Mouse (Mus musculus) stomach, embryonic 16.5 days (tissue): Measurements from ENCODE around the gene Ddx41. TPM values are rescaled to one million over a fixed set of nuclear protein-coding genes. Genes with fewer than 3 reads are reported as not detected.

ENCODE experiments used
- ATAC-seq: fragments of 200-750 bp; cut with Nextera tagmentation; 2 replicates; pipeline ENCODE4 v1.8.0; 2017; ENCODE audit warnings: moderate number of reproducible peaks, moderate TSS enrichment; ENCODE audit not compliant: insufficient read depth, low FRiP score
- H3K27ac ChIP-seq: fragments of 300-500 bp; sonication (generic); 2 replicates; pipeline ENCODE4 v1.5.1; 2014; ENCODE audit warnings: low read length
- H3K27me3 ChIP-seq: fragments of 300-500 bp; sonication (generic); 2 replicates; pipeline ENCODE4 v1.6.1; 2014; ENCODE audit warnings: low read length, control low read depth, mixed read lengths; ENCODE audit not compliant: control insufficient read depth, insufficient read depth
- H3K36me3 ChIP-seq: fragments of 300-500 bp; sonication (generic); 2 replicates; pipeline ENCODE4 v1.6.1; 2014; ENCODE audit warnings: low read length; ENCODE audit not compliant: control insufficient read depth, insufficient read depth
- H3K4me1 ChIP-seq: fragments of 300-500 bp; sonication (generic); 2 replicates; pipeline ENCODE4 v1.6.1; 2014; ENCODE audit warnings: low read length, control low read depth, mixed read lengths; ENCODE audit not compliant: control insufficient read depth, insufficient read depth
- H3K4me2 ChIP-seq: fragments of 300-500 bp; sonication (generic); 2 replicates; pipeline ENCODE4 v1.6.1; 2014; ENCODE audit warnings: low read depth, low read length, mixed read lengths
- H3K4me3 ChIP-seq: fragments of 300-500 bp; sonication (generic); replicated peaks from 2 replicates; pipeline ENCODE4 v1.5.1; 2014; ENCODE audit warnings: mild to moderate bottlenecking, low read length
- H3K9ac ChIP-seq: fragments of 300-500 bp; sonication (generic); 2 replicates; pipeline ENCODE4 v1.6.1; 2014; ENCODE audit warnings: low read length
- H3K9me3 ChIP-seq: fragments of 300-500 bp; sonication (generic); replicated peaks from 2 replicates; pipeline ENCODE4 v1.6.1; 2016; ENCODE audit warnings: low read length, control low read depth; ENCODE audit not compliant: control insufficient read depth
- WGBS: fragments of 180-500 bp; shearing (Covaris S2); extraction: QIAGEN DNeasy Blood & Tissue Kit; methylation state at CpG from one replicate; pipeline ENCODE4 v1.1.7; 2014; 5-methylcytosine and 5-hydroxymethylcytosine counted together
- polyA plus RNA-seq: library from polyadenylated mRNA; unstranded; fragments of >200 nt; fragmentation: Nextera tagmentation; extraction: Ambion mirVana; gene quantifications from 2 replicates; pipeline ENCODE4 v1.2.1, GENCODE M21; 2015

Gene Ddx41
- polyA plus RNA-seq, 1 experiment from 2014 or later: 52.5 TPM

DNA sequence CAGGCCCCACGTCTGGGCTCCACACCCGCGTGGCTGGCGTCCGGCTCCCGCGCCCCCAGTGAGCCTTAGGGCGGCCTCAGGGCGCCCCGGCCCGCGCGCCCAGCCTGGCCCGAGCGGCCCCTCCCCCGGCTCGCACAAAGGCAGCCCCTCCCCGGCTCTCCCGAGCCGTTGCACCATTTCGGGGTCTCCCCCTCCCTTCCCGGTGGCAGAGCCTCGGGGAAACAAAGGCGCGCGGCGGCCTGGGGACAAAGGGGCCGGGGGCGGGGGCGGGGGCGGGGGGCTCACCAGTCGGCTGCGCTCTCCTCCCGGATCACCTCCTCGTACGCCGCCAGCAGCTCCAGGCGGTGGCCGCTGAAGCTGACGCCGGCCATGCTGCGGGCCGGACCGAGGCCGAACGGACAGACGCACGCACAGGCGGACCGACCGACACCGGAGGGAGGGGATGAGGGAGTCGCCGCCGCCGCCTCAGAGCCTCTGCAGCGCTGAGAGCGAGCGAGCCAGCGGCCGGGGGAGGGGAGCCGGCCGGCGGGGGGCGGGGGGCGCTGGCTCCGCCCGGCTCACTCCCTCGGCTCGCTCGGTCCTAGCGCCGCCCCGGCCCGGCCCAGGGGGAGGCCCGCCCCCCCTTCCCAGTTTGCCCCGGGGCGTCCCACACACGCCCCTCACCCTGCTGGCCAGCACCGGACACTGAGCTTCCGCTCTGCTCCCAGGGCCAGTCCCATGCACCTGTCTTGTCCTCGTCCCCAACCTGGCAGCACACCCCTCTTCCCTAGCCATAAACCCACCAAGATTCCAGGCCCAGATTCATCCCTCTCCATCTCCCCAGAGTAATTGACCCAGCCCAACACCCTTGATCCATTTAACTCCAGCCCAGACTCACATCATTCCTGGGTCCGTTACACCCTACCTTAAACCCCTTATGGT is 48.6 kb downstream of the Ddx41 start, which contains the start of gene Dbn1:
Gene Dbn1 (minus strand): TSS at position 534 of the 921 bp plus-strand sequence.
- Histone ChIP-seq H3K4me1 (peaks cover 39% of the 10 kb centered on the region), H3K27ac (peak within 1 kb of the TSS; percentile 85), H3K9ac (peak within 1 kb of the TSS; percentile 95), H3K27me3 (no peaks in the 10 kb centered on the region), H3K4me3 (peak within 1 kb of the TSS; percentile 89), H3K36me3 (no peaks in the 10 kb centered on the region), H3K9me3 (no peaks in the 10 kb centered on the region), H3K4me2 (peak within 1 kb of the TSS; percentile 81)
- WGBS: 1% methylated on average over 70 of the region's 83 CpGs
- ATAC-seq: peak; percentile 85

DNA sequence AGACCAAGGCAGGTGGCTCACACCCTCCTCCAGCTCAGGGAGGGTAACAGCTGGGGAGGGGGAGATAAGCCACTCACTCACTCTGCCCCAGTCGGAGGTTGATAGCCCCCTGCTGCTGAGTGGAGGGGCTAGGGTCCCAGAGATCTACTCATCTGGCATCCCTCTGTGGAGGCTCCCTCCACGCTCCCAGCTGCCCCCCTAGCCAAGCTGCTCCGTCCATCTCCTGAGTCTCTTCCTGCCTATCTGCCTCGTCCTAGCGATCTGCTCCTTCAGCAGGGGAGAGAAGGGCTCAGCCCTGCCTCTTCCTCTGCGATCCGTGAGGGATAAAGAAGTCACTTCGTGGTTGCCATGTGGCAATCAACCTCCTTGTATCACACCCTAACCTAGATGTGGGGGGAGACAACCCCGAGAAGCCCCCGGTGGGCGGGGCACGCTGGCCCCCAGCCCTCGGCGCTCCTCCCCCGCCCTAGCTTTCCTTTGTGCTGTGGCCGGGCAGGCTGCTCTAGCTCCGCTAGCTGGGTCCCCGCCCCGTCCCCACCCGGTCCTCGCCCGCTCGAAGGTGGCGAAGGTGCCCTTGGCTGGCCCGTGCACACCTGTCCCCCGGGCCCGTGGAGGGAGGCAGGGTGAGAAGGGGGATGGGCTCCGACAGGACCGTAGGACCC is 49.4 kb downstream of the Ddx41 start:
- peak; percentile 51 for ATAC-seq
- H3K4me3 ChIP-seq: peak overlapping the region; percentile 89
- no peaks in the 10 kb centered on the region for H3K36me3 ChIP-seq
- H3K9me3 ChIP-seq: no peaks in the 10 kb centered on the region
- H3K4me2 ChIP-seq: peak overlapping the region; percentile 81
- H3K27ac ChIP-seq: peak overlapping the region; percentile 85
- H3K4me1 ChIP-seq: peaks cover 46% of the 10 kb centered on the region
- 0% methylated on average over 29 of the region's 29 CpGs for WGBS
- peak overlapping the region; percentile 95 for H3K9ac ChIP-seq
- no peaks in the 10 kb centered on the region for H3K27me3 ChIP-seq

DNA sequence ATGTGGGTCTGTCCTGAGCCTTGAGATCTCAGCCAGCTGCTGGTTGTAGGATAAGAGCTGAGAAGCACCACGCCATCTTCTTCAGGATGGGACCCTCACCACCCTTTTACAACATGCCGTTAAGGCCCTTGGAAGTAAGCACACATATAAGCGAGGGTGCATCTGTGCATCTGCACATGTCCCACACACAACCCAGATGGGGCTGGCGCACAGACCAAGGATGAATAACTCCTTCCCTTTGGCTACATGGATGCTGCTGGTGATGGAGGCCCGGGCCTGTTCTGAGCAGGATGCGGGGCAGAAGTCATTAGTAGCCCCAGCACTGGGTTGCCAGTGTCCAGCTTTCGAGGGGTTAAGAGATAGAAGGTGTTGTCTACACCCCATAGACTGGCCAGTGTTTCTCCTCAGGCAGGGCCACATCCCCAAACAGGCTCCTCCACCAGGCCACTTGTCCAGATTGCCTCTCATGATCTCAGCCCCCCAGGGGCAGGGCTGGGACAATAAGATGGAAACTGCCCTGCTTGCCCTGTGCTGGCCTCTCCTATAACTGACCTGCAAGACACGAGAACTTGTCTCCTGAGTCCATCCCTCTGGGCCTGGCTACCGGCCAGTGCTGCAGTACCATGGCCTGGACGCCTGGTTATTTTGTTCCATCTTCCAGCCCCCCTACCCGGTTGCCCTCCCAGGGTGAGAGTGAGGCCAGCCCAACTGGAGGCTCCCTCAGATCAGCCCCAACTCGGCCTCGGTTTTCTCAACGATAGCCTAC is 50.2 kb downstream of the Ddx41 start:
- 35% methylated on average over 14 of the region's 14 CpGs for WGBS
- peaks cover 5% of the 10 kb centered on the region; the same call in 1 of the 2 replicates for H3K36me3 ChIP-seq
- peak overlapping the region; percentile 89 for H3K4me3 ChIP-seq
- peaks cover 46% of the 10 kb centered on the region for H3K4me1 ChIP-seq
- H3K27ac ChIP-seq: no peak overlapping the region
- ATAC-seq: no peak
- peak overlapping the region; percentile 81 for H3K4me2 ChIP-seq
- H3K9ac ChIP-seq: peak overlapping the region; percentile 95
- H3K27me3 ChIP-seq: no peaks in the 10 kb centered on the region
- no peaks in the 10 kb centered on the region for H3K9me3 ChIP-seq

DNA sequence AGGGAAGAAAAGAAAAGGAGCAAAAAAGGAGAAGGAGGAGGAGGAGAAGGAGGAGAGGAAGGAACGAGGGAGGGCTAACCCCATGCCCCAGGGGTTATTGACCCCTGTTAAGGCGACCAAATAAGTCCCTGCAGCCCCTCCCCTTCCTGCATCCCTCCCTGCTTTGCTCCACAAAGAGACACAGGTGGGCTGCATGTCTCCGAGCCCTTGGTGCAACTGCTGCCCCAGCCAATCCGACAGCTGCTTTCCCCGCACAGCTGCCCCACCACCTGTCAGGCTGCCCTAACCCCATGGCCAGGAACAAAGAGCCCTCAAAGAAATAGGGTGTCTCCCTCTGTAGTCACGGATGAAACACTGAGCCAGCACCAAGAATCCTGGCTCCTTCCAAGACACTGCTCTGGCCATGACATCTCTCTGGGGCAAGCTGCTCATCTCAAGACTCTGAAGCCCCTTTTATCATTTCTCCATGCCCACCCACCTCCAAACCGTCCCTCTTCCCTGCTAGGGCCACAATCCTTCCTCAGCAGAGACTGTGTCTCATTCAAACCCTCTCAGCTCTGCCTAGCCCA is 51.9 kb downstream of the Ddx41 start:
- Histone ChIP-seq H3K27ac (no peak overlapping the region), H3K4me2 (no peak overlapping the region), H3K4me3 (no peak overlapping the region), H3K4me1 (peaks cover 46% of the 10 kb centered on the region), H3K9me3 (no peaks in the 10 kb centered on the region), H3K27me3 (no peaks in the 10 kb centered on the region), H3K36me3 (peaks cover 14% of the 10 kb centered on the region), H3K9ac (peak overlapping the region; percentile 3; the same call in 1 of the 2 replicates)
- 38% methylated on average over 6 of the region's 7 CpGs for WGBS
- ATAC-seq: no peak

DNA sequence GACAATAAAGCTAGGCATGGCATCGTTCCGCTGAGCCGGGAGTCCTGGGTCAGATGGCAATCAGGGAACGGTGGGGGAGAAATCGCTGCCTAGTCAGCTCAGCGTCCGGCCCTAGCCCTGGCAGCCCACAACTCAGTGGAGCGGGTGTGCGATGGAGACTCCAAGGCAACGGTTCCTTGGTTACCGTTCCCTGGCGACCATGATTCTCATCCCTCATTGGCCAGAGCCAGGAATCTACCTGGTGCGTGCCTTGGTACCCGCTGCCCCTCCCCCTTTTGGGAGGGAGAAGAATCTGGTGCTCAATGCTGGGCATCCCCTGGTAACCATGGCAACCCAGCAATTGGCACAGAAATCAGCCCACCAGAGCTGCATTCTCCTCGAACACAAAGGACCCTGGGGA is 52.9 kb downstream of the Ddx41 start:
- Histone ChIP-seq H3K4me2 (peak overlapping the region; percentile 29; the same call in 1 of the 2 replicates), H3K4me3 (no peak overlapping the region), H3K4me1 (peaks cover 46% of the 10 kb centered on the region), H3K9me3 (no peaks in the 10 kb centered on the region), H3K27ac (peak overlapping the region; percentile 54), H3K36me3 (peaks cover 14% of the 10 kb centered on the region), H3K9ac (peak overlapping the region; percentile 52; the same call in 1 of the 2 replicates), H3K27me3 (no peaks in the 10 kb centered on the region)
- 52% methylated on average over 15 of the region's 15 CpGs for WGBS
- no peak for ATAC-seq

DNA sequence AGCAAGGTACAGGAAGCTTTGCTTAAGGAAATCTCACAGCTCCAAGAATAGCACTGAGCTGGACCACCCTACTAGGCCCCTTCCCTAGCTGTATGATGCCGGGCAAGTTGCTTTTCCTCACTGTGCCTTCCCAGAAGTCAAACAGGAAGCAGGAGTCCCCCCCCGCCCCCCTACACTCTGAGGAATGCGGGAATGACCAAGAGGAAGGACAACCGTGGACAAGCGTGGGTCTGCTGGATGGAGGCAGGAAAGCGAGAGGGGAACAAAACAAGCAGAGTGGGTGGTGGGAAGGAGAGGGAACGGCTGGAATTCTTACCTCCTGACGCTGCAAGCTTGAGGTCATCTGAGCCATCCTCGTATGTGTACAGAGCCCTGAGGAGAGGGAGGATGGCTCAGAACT is 53.4 kb downstream of the Ddx41 start:
- H3K9ac ChIP-seq: peak overlapping the region; percentile 52
- no peaks in the 10 kb centered on the region for H3K9me3 ChIP-seq
- H3K4me1 ChIP-seq: peaks cover 46% of the 10 kb centered on the region
- peak overlapping the region; percentile 54 for H3K27ac ChIP-seq
- WGBS: 34% methylated on average over 9 of the region's 9 CpGs
- no peak overlapping the region for H3K4me3 ChIP-seq
- peak overlapping the region; percentile 29; the same call in 1 of the 2 replicates for H3K4me2 ChIP-seq
- peaks cover 14% of the 10 kb centered on the region for H3K36me3 ChIP-seq
- ATAC-seq: no peak
- no peaks in the 10 kb centered on the region for H3K27me3 ChIP-seq

DNA sequence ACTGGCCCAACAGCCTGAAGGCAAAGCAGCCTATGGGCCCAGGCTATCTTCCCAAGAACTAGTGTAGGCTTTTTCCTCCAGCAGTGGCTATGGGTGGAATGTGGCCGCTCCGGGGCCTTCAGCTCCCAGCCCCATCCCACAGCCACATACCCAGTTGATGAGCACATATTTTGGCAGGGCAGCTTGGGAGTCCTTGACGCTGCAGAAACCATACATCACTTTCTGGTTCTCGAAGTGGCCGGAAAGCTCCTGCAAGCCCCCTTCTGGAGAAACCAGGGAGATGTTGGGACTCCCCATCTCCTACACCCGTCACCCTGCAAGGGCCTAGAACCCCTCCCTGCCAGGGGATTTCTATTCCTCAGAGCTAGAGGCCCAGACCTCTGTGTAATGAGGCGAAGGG is 53.9 kb downstream of the Ddx41 start:
- no peaks in the 10 kb centered on the region for H3K9me3 ChIP-seq
- peaks cover 14% of the 10 kb centered on the region for H3K36me3 ChIP-seq
- H3K4me2 ChIP-seq: 0 out of 2 replicates have a peak overlapping the region, but pooled peaks have one; percentile 29
- ATAC-seq: peak; percentile 34; the same call in 1 of the 2 replicates
- H3K4me1 ChIP-seq: peaks cover 46% of the 10 kb centered on the region
- H3K9ac ChIP-seq: peak overlapping the region; percentile 52
- 57% methylated on average over 7 of the region's 7 CpGs for whole genome bisulfite sequencing
- no peak overlapping the region for H3K4me3 ChIP-seq
- no peaks in the 10 kb centered on the region for H3K27me3 ChIP-seq
- H3K27ac ChIP-seq: peak overlapping the region; percentile 54
